Mouse (Mus musculus) hindbrain, embryonic 13.5 days (tissue): ENCODE results near the gene Foxq1. TPM values are rescaled to one million over a fixed set of nuclear protein-coding genes. Genes with fewer than 3 reads are reported as not detected.

Experiments
- ATAC-seq: fragments of 200-750 bp; cut with Nextera tagmentation; 2 replicates; pipeline ENCODE4 v1.8.0; 2017; ENCODE audit warnings: moderate TSS enrichment; ENCODE audit not compliant: low FRiP score
- H3K27ac ChIP-seq: fragments of 300-500 bp; sonication (generic); 2 replicates; pipeline ENCODE4 v1.5.1; 2015; ENCODE audit warnings: inconsistent platforms, mild to moderate bottlenecking, moderate library complexity
- H3K27me3 ChIP-seq: fragments of 300-500 bp; sonication (generic); 2 replicates; pipeline ENCODE4 v1.6.1; 2015; ENCODE audit warnings: mild to moderate bottlenecking, inconsistent platforms
- H3K36me3 ChIP-seq: fragments of 300-500 bp; sonication (generic); 2 replicates; pipeline ENCODE4 v1.6.1; 2015; ENCODE audit warnings: mild to moderate bottlenecking, inconsistent platforms
- H3K4me1 ChIP-seq: fragments of 300-500 bp; sonication (generic); replicated peaks from 2 replicates; pipeline ENCODE4 v1.6.1; 2015; ENCODE audit warnings: inconsistent platforms
- H3K4me2 ChIP-seq: fragments of 300-500 bp; sonication (generic); 2 replicates; pipeline ENCODE4 v1.6.1; 2015; ENCODE audit warnings: inconsistent platforms, mild to moderate bottlenecking, moderate library complexity
- H3K4me3 ChIP-seq: fragments of 300-500 bp; sonication (generic); 2 replicates; pipeline ENCODE4 v1.5.1; 2015; ENCODE audit warnings: mild to moderate bottlenecking, inconsistent platforms
- H3K9ac ChIP-seq: fragments of 300-500 bp; sonication (generic); 2 replicates; pipeline ENCODE4 v1.6.1; 2015; ENCODE audit warnings: mild to moderate bottlenecking, inconsistent platforms
- H3K9me3 ChIP-seq: fragments of 300-500 bp; sonication (generic); 2 replicates; pipeline ENCODE4 v1.6.1; 2016; ENCODE audit warnings: inconsistent platforms
- WGBS: fragments of 180-500 bp; shearing (Covaris S2); methylation state at CpG from one replicate; pipeline ENCODE4 v1.1.7; 2015; 5-methylcytosine and 5-hydroxymethylcytosine counted together
- polyA plus RNA-seq: library from polyadenylated mRNA; unstranded; fragments of >200 nt; fragmentation: Nextera tagmentation; extraction: Ambion mirVana; gene quantifications from 2 replicates; pipeline ENCODE4 v1.2.1, GENCODE M21; 2015

Gene Foxq1
- polyA plus RNA-seq, 1 experiment from 2014 or later = 2.2 TPM

- no peaks in the 10 kb centered on the region for H3K9me3 ChIP-seq
- H3K9ac ChIP-seq = no peak overlapping the region
- no peak for ATAC-seq
- H3K27ac ChIP-seq = no peak overlapping the region
- peak overlapping the region; percentile 89 for H3K4me2 ChIP-seq
- H3K4me1 ChIP-seq = peaks cover 29% of the 10 kb centered on the region
- 7% methylated on average over 24 of the region's 24 CpGs for WGBS
- H3K4me3 ChIP-seq = peak overlapping the region; percentile 52
- H3K36me3 ChIP-seq = no peaks in the 10 kb centered on the region
- H3K27me3 ChIP-seq = peaks cover 90% of the 10 kb centered on the region
Observed at GRCm38 (mm10) chr13:31556964-31557767, 1.2 kb downstream of the Foxq1 start.

- peak; percentile 33 for ATAC-seq
- WGBS = under 1% methylated on average over 73 of the region's 73 CpGs
- H3K9me3 ChIP-seq = no peaks in the 10 kb centered on the region
- H3K27me3 ChIP-seq = peaks cover 98% of the 10 kb centered on the region
- H3K4me2 ChIP-seq = peak overlapping the region; percentile 89
- H3K4me1 ChIP-seq = peaks cover 29% of the 10 kb centered on the region
- peak overlapping the region; percentile 70 for H3K9ac ChIP-seq
- H3K4me3 ChIP-seq = peak overlapping the region; percentile 52
- H3K36me3 ChIP-seq = no peaks in the 10 kb centered on the region
- H3K27ac ChIP-seq = 0 out of 2 replicates have a peak overlapping the region, but pooled peaks have one; percentile 24
Observed at GRCm38 (mm10) chr13:31557768-31558520, 2.0 kb downstream of the Foxq1 start.

- H3K9me3 ChIP-seq = no peaks in the 10 kb centered on the region
- peaks cover 97% of the 10 kb centered on the region for H3K27me3 ChIP-seq
- H3K27ac ChIP-seq = peak within 1 kb of the TSS; percentile 24
- H3K4me3 ChIP-seq = peak within 1 kb of the TSS; percentile 52
- peaks cover 29% of the 10 kb centered on the region for H3K4me1 ChIP-seq
- peak within 1 kb of the TSS; percentile 89 for H3K4me2 ChIP-seq
- peak; percentile 47 for ATAC-seq
- H3K9ac ChIP-seq = peak within 1 kb of the TSS; percentile 70
- WGBS = under 1% methylated on average over 86 of the region's 88 CpGs
- H3K36me3 ChIP-seq = no peaks in the 10 kb centered on the region
Observed at GRCm38 (mm10) chr13:31558521-31559418, 2.8 kb downstream of the Foxq1 start, which contains the start of gene A530084C06Rik. Gene A530084C06Rik, minus strand, starts transcription at chr13:31559333.

GRCm38 (mm10) chr13:31559419-31560144 is 3.6 kb downstream of the Foxq1 start:
- ATAC-seq = peak; percentile 69
- H3K4me3 ChIP-seq = peak overlapping the region; percentile 52
- no peaks in the 10 kb centered on the region for H3K9me3 ChIP-seq
- WGBS = 1% methylated on average over 90 of the region's 92 CpGs
- H3K4me1 ChIP-seq = peaks cover 29% of the 10 kb centered on the region
- peaks cover 95% of the 10 kb centered on the region for H3K27me3 ChIP-seq
- H3K9ac ChIP-seq = peak overlapping the region; percentile 70
- H3K27ac ChIP-seq = peak overlapping the region; percentile 24
- no peaks in the 10 kb centered on the region for H3K36me3 ChIP-seq
- peak overlapping the region; percentile 89 for H3K4me2 ChIP-seq

DNA sequence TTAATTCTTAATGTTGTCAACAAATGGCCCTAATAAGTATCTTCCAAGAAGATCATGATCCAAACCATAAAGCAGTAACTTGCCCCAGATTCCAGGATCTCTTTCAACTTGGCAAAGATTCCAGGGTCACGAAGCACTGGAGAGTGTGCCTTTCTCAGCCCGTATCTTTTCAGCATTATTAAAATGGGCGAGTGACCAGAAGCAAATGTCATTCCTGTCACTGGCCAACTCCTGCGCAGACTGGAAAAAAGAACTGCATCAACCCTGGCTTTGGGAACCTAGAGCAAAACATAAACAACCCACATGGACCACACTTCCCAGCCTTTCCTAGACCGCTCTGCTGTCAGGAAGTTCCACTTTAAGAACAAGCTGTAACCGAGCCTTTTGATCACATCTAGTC is 8.5 kb downstream of the Foxq1 start:
- Histone ChIP-seq H3K27me3 (peaks cover 65% of the 10 kb centered on the region), H3K9ac (no peak overlapping the region)
- 63% methylated on average over 6 of the region's 6 CpGs for WGBS

GRCm38 (mm10) chr13:31567099-31567498 is 11.2 kb downstream of the Foxq1 start:
- no peak for ATAC-seq
- no peak overlapping the region for H3K4me3 ChIP-seq
- no peaks in the 10 kb centered on the region for H3K9me3 ChIP-seq
- no peak overlapping the region for H3K4me2 ChIP-seq
- no peak overlapping the region for H3K9ac ChIP-seq
- no peak overlapping the region for H3K27ac ChIP-seq
- no peaks in the 10 kb centered on the region for H3K36me3 ChIP-seq
- 80% methylated on average over 8 of the region's 8 CpGs for WGBS
- H3K27me3 ChIP-seq = peaks cover 45% of the 10 kb centered on the region
- H3K4me1 ChIP-seq = no peaks in the 10 kb centered on the region

More for the DNA sequence above, 8.5 kb downstream of the Foxq1 start:
- Histone ChIP-seq H3K9me3 (no peaks in the 10 kb centered on the region), H3K4me2 (no peak overlapping the region), H3K4me3 (no peak overlapping the region), H3K4me1 (peaks cover 6% of the 10 kb centered on the region), H3K36me3 (no peaks in the 10 kb centered on the region), H3K27ac (no peak overlapping the region)
- ATAC-seq = no peak

- Histone ChIP-seq H3K4me3 (no peak overlapping the region), H3K36me3 (no peaks in the 10 kb centered on the region), H3K4me1 (no peaks in the 10 kb centered on the region), H3K27me3 (peaks cover 39% of the 10 kb centered on the region), H3K4me2 (no peak overlapping the region), H3K9ac (no peak overlapping the region), H3K9me3 (no peaks in the 10 kb centered on the region), H3K27ac (no peak overlapping the region)
- no peak for ATAC-seq
- WGBS = 88% methylated on average over 6 of the region's 6 CpGs
Observed at GRCm38 (mm10) chr13:31567617-31568294, 11.8 kb downstream of the Foxq1 start.

DNA sequence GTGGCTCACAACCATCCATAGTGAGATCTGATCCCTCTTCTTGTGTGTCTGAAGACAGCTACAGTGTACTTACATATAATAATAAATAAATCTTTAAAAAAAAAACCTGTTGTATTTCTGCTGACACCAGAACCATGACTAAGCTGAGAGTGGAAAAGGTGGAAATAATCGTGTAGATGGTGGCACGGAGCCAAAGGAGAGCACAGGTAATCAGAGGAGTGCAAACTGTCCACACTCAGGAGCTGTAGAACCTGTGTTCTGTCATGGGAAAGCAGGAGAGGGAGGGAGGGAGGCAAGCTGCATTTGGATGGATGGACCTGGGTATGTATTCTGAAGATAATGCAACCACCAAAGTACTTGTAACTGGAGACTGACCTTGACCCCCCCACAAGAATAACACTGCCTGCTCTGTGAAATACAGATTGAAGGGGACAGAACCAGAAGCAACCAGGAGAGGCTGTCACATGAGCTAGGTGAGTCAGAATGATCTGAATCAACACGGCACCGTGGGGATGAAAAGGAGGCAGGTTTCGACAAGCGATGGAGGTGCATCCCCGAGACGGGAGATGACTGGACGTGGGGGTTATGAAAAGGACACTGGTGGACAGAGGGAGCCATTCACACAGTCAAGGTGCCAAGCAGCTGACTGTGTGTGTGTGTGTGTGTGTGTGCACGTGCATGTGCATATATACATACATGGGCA is 17.0 kb downstream of the Foxq1 start:
- 92% methylated on average over 10 of the region's 10 CpGs for WGBS
- no peak overlapping the region for H3K4me3 ChIP-seq
- H3K27ac ChIP-seq = no peak overlapping the region
- no peak for ATAC-seq
- H3K27me3 ChIP-seq = peaks cover 11% of the 10 kb centered on the region; the same call in 1 of the 2 replicates
- no peak overlapping the region for H3K4me2 ChIP-seq
- no peak overlapping the region for H3K9ac ChIP-seq
- peaks cover 11% of the 10 kb centered on the region for H3K4me1 ChIP-seq
- H3K9me3 ChIP-seq = no peaks in the 10 kb centered on the region
- no peaks in the 10 kb centered on the region for H3K36me3 ChIP-seq

DNA sequence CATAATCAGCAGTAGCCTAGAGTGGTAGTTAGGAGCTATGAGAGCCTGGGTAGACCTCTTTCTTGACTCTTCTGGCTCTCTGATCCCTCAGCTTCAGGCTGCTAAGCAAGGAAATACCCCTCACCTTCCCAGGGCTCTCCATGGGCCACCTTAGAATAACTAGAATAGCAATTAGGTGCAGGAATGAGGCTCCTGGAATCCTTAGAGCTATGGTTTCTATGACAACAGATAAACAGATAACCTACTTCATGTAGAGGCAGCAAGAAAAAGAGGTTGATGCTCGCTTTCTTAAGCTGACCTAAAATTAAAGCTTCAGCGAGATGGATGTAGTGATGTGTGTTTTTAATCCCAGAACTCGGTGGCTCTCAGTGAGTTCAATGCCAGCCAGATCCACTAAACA is 18.7 kb downstream of the Foxq1 start:
- ATAC-seq = no peak
- H3K27me3 ChIP-seq = peaks cover 8% of the 10 kb centered on the region; the same call in 1 of the 2 replicates
- no peak overlapping the region for H3K9ac ChIP-seq
- no peaks in the 10 kb centered on the region for H3K9me3 ChIP-seq
- no peak overlapping the region for H3K4me3 ChIP-seq
- no peaks in the 10 kb centered on the region for H3K36me3 ChIP-seq
- H3K4me2 ChIP-seq = no peak overlapping the region
- 78% methylated on average over 3 of the region's 3 CpGs for WGBS
- H3K27ac ChIP-seq = no peak overlapping the region
- peaks cover 16% of the 10 kb centered on the region for H3K4me1 ChIP-seq

GRCm38 (mm10) chr13:31576696-31577095 is 20.8 kb downstream of the Foxq1 start:
- ATAC-seq = no peak

More at GRCm38 (mm10) chr13:31576696-31577095, 20.8 kb downstream of the Foxq1 start:
- Histone ChIP-seq H3K36me3 (no peaks in the 10 kb centered on the region), H3K27ac (no peak overlapping the region), H3K9me3 (no peaks in the 10 kb centered on the region), H3K4me3 (no peak overlapping the region), H3K4me2 (no peak overlapping the region), H3K4me1 (peaks cover 16% of the 10 kb centered on the region), H3K9ac (no peak overlapping the region), H3K27me3 (0 out of 2 replicates have a peak, but pooled peaks cover 3% of the 10 kb centered on the region)
- 59% methylated on average over 4 of the region's 4 CpGs for WGBS
